Mouse (Mus musculus) ES-Bruce4 (cell line): ENCODE data around the gene Cabp4.

Experiments
- CTCF ChIP-seq: IDR thresholded peaks from one replicate; pipeline ENCODE4 v1.8.1; 2011; ENCODE audit warnings: low read depth, low read length
- POLR2A ChIP-seq: IDR thresholded peaks from one replicate; pipeline ENCODE4 v1.8.1; 2011; ENCODE audit warnings: low read length; ENCODE audit not compliant: insufficient read depth

GRCm38 (mm10) chr19:4119716-4120487 is 23.9 kb downstream of the Cabp4 start:
- TF ChIP-seq CTCF (no peak), POLR2A (no peak)
